Mouse (Mus musculus): ENCODE measurements around the gene Ccdc136.
"Not testable (repeated sequence)": the region's sequence is repeated elsewhere in the genome, so short reads cannot be mapped to it uniquely, and the experiment has no call there.

The Ccdc136 gene

DNA sequence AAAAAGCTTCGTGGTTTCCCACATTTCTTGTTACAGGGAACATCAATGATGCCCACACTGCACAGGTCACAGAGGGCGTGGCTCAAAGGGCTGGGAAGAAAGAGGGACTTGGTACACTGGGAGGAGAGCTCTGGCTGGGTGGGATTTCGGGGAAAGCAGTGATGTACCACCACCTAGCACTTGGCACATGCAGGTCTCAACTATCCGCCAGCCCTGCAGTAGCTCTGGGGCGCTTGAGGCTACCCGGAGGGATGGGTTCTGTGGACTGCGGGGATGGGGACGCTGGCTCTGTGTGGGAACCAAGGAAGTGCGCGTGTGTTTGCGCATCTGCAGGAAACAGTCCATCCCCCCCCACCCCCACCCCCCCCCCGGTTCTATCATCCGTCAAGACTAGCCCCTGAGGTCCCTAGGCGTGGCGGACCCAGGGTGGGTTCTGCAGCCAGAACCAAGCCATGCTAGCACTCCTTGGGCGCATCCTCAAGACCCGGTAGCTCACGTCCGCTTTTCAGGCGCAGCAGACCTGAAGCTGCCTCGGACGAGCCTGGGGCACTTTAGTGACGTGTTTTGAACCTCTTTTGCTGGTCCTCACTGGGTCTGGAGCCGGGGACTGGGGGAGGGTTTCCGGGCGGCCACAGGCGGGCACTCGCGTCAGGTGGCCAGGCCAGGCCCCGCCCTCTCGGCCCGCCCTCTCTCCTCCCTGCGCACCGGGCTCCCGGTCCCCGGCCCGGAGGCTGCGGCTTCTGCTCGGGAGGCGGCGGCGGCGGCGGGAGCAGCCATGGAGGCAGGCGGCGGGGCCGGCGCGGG is at the start of gene Ccdc136:
Gene Ccdc136 (plus strand): TSS at position 400 of the 804 bp plus-strand sequence.
- peak; percentile 81 for DNase-seq (ENCODE audit: low spot score)

DNA sequence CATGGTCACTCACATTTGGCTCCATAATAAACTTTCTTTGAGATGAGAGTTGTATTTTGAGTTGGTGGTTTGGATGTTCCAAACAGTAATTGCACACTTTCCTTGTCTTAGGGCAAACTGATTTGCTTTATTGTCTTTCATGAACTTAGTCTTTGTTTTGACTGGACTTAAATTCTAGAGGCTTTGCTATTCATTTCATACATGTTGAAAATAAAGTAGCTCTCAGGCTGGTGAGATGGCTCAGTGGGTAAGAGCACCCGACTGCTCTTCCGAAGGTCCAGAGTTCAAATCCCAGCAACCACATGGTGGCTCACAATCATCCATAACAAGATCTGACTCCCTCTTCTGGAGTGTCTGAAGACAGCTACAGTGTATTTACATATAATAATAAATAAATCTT is 49.6 kb upstream of the Ccdc136 start:
- not testable (repeated sequence) for DNase-seq (ENCODE audit: low spot score)

DNA sequence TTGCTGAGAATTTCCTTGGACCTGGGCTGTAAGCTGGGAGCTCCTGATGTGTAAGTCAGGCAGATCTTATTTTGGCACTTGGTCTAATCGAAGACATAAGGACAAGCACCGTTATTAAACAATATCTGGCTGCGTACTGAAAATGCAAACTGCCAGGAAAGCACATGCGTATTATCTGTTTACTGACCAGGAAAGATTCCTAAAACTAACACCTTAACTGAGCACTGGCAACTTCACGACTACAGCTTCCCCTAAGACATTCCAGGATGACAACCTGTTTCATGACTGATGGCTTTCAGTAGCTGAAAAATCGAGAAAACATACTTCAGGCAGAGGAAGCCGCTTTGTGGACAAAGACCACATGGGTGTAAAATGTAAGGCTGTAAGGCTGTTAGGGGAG is 48.9 kb upstream of the Ccdc136 start:
- no peak for DNase-seq (ENCODE audit: low spot score)

DNA sequence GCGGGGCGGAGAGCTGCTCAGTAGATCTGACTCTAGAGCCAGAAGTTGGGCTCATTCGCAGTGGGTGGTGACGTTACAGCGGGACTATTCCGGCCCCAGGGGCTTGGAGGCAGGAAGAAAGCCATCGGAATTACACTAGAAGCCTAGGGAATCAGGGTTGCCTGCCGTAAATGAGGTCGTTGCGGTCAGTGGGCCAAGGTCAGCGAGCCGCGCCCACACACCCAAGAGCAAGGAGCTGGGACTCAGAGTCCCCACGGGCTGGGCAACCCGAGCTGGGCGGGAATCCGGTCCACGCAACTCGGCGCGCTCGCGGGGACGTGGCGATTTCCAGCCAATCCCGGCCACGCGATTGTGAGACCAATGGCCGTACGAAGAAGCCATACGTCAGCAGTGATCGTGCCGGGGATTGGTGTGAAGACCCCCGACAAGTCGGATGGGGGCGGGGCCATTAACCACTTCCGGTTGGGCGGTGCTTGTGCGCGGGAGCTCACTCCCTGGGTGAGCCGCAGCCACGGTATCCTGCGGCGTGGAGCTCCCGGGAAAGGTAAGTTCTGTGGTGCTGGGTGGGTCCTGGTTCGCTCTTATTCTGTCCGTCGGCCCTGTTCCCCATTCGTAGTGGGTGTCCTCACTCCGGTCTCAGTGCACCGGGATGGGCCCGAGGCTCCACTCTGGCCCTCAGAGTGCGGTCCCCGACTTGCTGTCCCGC is 48.3 kb upstream of the Ccdc136 start, which contains the start of gene Calu:
Gene Calu (plus strand): TSS at position 405 of the 706 bp plus-strand sequence.
- DNase-seq (ENCODE audit: low spot score) = peak; percentile 99

DNA sequence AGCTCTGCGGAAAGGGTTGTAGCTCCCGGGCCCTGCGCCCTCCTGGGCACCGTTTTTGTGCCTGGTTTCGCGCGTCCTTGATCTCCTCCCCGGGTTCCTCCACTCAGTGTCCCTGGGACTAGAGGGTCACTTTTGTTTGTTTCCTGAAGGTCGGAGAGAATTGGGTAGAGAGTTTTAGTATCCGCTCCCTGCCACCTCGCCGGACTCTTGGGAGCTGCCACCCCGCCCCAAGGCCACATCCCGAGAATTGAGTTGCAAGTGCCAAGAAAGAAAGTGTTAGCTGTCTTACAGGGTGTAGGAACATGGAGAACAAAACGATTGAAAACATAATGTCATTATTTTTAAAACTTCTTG is 47.8 kb upstream of the Ccdc136 start:
- no peak for DNase-seq (ENCODE audit: low spot score)

DNA sequence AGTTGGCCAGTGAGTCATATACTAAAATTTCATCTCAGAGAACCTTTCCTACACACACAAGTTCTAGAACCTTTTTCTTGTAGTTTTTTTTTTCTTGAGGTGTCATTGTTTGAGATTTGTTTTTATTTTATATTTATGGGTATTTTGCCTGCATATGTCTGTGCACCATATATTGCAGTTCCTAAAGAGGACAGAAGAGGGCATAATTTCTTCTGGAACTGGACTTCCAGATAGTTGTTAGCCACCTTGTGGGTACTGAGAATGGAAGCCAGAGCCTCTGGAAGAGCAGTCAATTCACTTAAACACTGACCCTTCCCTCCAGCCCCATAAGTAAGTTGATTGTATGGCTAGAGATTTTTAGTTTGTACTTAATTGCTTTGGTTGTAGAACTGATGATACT is 44.5 kb upstream of the Ccdc136 start:
- DNase-seq (ENCODE audit: low spot score) = no peak

DNA sequence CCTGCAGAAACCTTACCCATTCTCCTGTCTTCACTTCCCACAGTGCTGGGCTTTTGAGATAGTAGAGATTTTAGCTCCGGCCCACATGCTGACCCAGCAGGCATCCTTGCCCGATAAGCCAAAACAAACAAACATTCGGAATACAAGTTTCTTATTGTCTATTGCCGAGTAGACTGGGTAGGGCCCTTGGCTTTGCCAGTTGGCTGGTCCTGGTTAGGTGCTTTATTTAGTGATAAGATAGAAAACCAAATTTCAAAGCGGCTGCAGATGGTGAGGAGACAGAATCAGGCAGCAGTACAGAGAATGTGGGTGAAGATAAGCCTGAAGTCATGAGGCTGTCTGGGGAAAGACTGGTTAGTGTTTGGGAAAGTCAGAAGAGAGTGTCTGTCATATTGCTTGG is 43.3 kb upstream of the Ccdc136 start:
- no peak for DNase-seq (ENCODE audit: low spot score)

DNA sequence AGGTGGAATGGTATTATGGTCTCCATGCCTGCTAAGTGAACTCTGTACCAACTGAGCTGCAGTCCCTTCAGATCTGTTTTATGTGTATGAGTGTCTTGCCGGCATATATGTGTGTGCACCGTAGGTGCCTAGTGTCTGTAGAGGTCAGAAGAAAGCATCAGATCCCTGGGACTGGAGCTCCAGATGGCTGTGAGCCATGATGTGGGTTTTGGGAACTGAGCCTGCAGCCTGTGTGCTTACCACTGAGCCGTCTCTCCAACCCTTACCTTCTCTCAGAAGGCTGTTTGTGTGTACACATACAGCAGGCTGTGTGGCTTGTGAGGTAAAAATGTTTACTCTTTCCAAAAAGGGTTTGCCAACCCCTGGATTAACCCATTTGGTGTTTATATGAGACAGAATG is 36.7 kb upstream of the Ccdc136 start:
- DNase-seq (ENCODE audit: low spot score) = no peak

DNA sequence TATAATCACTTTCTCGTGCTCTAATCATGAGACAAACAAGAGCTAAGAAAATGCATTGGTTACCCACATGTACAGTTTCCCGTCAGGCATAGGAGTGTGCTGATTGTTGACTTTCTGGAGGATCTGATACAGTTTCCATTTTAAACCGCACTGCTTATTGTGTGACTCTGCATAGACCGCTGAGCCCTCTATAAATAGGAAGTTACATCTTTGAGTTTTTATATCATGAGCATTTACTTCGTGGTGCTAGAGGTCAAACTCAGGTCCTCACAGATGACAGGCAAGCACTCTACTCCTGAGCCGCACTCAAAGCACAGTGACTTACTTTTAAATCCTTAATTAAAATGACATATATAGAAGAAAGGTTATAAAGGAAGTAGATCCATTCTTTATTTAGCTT is 35.9 kb upstream of the Ccdc136 start:
- no peak for DNase-seq (ENCODE audit: low spot score)

DNA sequence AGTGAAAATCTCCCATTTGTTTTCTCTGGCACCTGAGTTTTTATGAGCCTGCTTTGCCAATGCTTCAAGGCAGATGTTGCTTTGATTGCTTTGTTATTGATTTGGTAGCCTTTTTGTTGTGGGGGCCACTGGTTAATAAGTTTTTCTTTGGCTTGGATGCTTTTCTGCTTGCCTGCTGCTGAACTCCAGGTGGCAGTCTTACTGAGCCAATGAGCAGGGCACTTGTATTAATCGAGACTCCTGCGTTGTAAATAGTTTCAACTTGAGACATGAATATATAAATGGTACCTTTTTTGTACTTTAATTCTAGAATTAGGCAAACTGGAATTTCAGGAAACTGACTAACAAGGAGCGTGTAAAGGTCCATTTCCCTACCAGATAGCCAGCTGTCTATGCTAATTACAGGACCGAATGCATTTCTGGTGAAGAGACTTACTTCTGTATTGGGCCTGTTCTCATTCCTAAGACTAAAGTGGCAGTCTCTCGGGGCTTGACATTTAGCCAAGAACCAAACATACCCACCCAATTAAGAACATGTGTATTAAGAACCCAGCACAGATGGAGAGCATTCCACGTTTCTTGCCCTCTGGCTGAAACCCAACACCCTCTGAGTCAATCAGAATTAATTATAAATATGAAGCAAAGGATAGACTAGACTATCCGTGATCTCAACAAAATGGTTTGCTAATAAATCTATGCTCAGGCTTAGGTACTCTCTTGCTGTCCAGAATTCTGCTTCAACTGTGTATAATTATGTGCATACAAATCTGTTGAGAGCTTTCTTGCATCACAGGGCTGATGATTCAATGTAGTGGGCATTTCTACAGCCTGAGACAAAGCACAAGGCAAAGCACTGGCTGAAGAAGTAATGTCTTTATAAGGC is 33.6 kb upstream of the Ccdc136 start:
- no peak for DNase-seq (ENCODE audit: low spot score)

DNA sequence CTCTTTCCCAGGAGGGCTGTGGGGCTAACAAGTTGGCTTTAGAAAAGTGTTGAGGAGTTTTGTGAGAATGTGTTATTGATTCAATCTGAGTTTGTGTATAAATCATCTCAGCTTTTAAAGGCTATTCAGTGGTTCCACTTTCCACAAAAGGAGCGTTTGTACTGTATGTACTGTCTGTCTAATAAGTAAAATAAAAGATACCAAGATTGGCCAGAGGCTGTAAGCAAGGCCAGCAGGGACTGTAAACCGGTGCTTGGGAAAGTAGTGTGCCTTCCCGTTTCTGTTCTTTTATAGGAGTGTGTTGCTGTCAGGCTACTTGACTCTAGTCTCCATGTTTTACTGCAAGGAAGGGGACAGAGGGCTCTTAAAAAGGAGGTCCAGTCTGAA is 33.0 kb upstream of the Ccdc136 start:
- no peak for DNase-seq (ENCODE audit: low spot score)

DNA sequence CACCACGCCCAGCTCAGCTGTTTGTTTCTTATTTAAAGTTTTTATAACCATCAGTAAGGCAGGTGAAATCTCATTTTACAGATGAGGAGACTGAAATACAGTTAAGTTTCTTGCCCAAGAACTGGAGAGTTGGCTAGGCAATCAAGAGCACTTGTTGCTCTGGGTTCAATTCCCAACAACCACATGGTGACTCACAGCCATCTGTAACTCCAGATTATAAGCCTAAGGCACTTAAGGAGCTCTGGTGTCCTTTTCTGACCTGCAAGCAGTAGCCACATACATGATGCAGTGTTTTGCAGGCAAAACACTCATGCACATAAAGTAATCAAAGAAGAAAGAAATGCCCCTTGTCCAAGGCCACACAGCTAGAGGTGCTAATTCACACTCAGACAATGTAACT is 30.8 kb upstream of the Ccdc136 start:
- no peak for DNase-seq (ENCODE audit: low spot score)

DNA sequence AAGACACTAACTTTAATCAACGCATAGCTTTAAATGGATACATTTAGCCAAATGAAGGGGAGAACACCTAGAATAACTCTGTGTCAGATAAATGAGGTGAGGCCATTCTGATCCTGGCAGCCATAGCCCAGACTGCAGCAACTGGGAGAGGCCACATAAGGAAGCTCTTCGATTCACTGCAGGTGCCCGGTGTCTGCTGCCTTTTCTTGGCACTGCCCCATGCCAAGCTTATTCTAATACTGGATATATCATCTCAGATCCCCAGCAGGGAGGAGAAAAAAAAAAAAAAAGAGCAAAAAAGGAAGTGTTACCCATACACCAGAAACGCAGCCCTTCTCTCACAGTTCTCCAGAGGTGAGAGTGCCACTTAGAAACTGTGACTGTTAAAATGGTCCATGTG is 18.7 kb upstream of the Ccdc136 start:
- DNase-seq (ENCODE audit: low spot score) = no peak

DNA sequence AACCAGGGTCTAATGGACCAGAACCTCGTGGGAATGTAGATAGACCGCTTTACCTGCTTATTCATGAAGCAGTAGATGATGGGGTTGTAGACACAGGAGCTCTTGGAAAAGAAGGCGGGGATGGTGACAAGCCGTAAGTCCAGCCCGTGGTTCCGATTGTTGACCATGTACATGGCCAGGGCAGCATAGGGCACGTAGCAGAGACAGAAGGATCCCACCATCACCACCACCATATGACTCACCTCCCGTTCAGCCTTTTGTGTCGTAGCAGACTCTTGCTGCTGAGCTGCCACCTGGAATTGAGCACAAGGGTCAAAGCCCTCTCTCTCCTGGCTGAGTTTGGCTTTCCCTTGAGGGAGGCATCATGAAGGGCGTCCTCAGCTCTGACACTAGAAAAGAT is 17.4 kb upstream of the Ccdc136 start:
- no peak for DNase-seq (ENCODE audit: low spot score)

DNA sequence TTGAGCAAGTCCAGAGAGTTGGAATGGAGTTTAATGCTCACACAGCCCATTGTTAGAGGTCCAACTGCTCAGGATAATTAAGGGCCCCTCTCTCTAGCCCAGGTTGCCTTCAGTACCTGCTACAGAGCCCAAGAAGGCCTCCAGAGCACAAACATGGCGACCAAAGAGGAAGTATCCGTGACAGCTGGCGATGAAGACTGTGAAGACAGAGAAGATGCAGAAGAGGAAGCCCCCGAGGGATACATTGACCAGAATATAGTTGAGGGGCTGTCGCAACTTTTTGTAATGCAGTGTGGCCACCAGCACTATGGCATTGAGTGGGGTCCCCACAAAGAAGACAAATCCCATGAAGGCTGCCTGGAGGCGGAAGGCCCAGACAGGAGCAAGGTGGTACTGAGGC is 16.2 kb upstream of the Ccdc136 start:
- DNase-seq (ENCODE audit: low spot score) = no peak

DNA sequence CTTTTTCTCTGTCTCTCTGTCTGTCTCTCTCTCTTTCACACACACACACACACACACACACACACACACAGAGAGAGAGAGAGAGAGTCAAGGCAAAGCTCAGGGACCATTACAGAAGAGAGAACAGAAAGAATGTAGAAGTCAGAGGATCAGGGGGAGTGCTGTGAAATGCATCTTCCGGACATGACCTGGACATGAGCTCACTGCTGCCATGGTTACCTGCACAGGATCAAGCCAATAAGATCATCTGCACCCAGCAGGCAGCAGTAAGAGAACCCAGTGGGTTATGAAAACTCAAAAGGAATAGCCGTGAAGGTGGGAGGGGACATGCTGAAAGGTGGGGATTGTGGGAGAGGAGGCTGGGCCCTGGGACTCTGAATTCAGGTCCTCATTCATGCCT is 13.7 kb upstream of the Ccdc136 start:
- DNase-seq (ENCODE audit: low spot score) = no peak

DNA sequence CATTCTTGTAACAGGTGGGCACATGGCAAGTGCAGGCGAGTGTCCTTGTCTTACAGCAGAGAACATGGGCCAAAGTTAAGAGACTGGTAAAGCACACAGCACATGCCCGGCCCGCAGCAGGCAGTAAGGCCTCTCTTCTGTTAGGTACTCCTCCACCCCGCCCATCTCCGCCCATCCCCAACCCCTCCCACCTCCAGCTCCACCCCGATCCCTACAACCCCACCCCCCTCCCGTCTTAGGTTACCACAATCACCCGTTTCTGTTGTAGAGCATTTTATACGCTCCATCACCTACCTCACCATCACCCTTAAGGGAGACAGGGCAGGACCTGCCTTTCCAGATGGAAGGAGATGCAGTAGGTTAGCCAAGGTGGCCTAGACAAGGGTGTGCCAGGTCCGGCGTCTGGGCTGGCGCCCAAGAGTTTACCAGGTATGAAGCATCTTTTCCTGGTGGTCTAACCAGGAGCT is 8.0 kb upstream of the Ccdc136 start, which contains the start of gene Opn1sw:
Gene Opn1sw (minus strand): TSS at position 417 of the 467 bp plus-strand sequence.
- DNase-seq (ENCODE audit: low spot score) = peak; percentile 22

DNA sequence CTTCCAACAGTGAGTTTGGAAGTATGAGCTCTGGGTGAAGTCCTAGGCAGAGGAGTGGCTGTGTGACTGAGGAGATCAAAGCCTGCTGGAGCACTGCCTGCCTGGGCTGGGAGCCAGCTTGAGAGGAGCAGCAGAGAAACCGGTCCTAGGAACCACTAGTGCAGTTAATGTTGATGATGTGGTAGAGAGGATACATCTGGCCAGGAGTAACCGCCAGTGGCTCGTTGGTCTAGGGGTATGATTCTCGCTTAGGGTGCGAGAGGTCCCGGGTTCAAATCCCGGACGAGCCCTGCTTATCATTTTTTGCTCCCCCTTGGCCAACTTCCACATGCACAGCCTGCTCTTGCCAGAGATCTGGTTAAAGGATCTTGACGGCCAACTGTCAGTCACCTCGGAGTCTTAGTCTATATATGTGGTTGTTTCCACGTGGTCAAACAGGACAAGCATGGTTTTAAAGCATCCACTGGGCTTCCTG is 7.5 kb upstream of the Ccdc136 start:
- peak; percentile 83 for DNase-seq (ENCODE audit: low spot score)

DNA sequence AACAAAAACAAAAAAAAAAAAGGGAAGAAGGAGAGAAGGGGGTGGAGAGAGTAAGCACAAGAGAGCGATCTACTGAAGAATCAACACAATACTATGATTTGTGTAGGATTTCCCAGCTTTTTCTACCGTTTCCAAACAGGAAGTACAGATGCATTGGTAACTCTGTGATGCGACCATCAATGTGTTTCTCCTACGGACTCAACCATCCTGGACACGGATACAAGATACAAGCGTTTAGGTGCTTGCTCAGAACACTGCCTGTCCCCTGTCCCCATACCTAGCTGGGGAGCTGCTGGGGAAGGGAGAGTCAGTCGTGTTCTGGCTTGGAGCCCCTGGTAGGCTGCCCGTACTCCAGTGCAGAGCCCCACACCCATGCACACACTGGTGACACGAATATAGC is 6.7 kb upstream of the Ccdc136 start:
- DNase-seq (ENCODE audit: low spot score) = no peak

DNA sequence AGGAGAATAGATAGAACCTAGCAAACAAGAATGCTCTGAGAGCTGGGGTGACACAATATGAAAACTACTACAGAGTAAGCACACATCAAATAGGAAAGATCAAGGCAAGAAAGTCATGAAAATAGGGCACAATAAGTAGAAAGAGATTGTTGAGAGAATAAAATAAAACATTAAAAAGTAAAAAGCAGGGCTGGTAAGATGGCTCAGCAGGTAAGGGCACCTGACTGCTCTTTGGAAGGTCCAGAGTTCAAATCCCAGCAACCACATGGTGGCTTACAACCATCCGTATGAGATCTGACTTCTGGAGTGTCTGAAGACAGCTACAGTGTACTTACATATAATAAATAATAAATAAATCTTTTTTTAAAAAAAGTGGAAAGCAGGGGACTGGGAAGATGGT is 5.6 kb upstream of the Ccdc136 start:
- not testable (repeated sequence) for DNase-seq (ENCODE audit: low spot score)

DNA sequence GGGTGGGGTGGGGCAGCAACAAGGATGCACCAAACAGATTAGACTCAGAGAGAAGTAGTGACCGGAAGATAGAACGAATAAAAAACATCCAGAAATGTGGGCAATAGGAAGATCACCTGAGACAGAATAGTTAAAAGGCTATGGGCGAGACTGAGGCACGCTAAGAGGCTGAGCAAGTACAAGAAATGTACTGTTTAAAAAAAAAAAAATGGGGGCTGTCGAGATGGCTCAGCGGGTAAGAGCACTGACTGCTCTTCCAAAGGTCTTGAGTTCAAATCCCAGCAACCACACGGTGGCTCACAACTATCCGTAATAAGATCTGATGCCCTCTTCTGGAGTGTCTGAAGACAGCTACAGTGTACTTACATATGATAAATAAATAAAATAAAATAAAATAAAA is 4.9 kb upstream of the Ccdc136 start:
- DNase-seq (ENCODE audit: low spot score) = not testable (repeated sequence)

DNA sequence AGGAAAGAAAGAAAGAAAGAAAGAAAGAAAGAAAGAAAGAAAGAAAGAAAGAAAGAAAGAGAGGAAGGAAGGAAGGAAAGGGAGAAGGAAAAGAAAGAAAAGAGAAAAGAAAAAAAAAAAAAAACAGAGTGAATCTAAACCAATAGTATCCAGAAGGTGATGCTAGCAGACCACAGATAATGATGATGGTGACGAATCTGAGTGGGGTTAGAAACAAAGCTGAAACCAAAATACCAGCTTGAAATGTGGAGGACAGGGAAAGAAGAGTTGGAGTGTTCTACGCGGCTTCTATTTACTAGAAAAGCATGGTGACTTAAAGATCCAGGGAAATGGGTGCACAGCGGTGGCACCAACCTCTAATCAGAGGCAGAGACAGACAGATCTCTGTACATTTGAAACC is 4.3 kb upstream of the Ccdc136 start:
- DNase-seq (ENCODE audit: low spot score) = no peak
